Mouse (Mus musculus): Measurements from ENCODE around the gene Dera.

The Dera gene

GRCm38 (mm10) chr6:137756310-137756709, 2.0 kb downstream of the Dera start:
- DNase-seq (ENCODE audit: low read depth, low spot score): peak; percentile 73

- DNase-seq (ENCODE audit: low read depth, low spot score): no peak
These were observed 3.5 kb downstream of the Dera start for GRCm38 (mm10) chr6:137757891-137758290.

GRCm38 (mm10) chr6:137759681-137760080, 5.3 kb downstream of the Dera start:
- DNase-seq (ENCODE audit: low read depth, low spot score): peak; percentile 36

GRCm38 (mm10) chr6:137760966-137761365, 6.6 kb downstream of the Dera start:
- no peak for DNase-seq (ENCODE audit: low read depth, low spot score)

GRCm38 (mm10) chr6:137764572-137765210, 10.3 kb downstream of the Dera start:
- DNase-seq (ENCODE audit: low read depth, low spot score): peak; percentile 43

- DNase-seq (ENCODE audit: low read depth, low spot score): no peak
These were observed 11.8 kb downstream of the Dera start for GRCm38 (mm10) chr6:137766177-137766576.

GRCm38 (mm10) chr6:137771621-137772250, 17.4 kb downstream of the Dera start:
- DNase-seq (ENCODE audit: low read depth, low spot score): no peak

GRCm38 (mm10) chr6:137772918-137773636, 18.7 kb downstream of the Dera start:
- DNase-seq (ENCODE audit: low read depth, low spot score): no peak

- peak; percentile 26 for DNase-seq (ENCODE audit: low read depth, low spot score)
These were observed 19.3 kb downstream of the Dera start for GRCm38 (mm10) chr6:137773637-137774028.

GRCm38 (mm10) chr6:137774166-137774565, 19.8 kb downstream of the Dera start:
- DNase-seq (ENCODE audit: low read depth, low spot score): no peak

GRCm38 (mm10) chr6:137775159-137775558, 20.8 kb downstream of the Dera start:
- no peak for DNase-seq (ENCODE audit: low read depth, low spot score)

GRCm38 (mm10) chr6:137776981-137777380, 22.6 kb downstream of the Dera start:
- no peak for DNase-seq (ENCODE audit: low read depth, low spot score)

GRCm38 (mm10) chr6:137783899-137784637, 29.7 kb downstream of the Dera start:
- no peak for DNase-seq (ENCODE audit: low read depth, low spot score)

GRCm38 (mm10) chr6:137788976-137789590, 34.7 kb downstream of the Dera start:
- no peak for DNase-seq (ENCODE audit: low read depth, low spot score)

GRCm38 (mm10) chr6:137789658-137790057, 35.3 kb downstream of the Dera start:
- DNase-seq (ENCODE audit: low read depth, low spot score): no peak

- DNase-seq (ENCODE audit: low read depth, low spot score): no peak
These were observed 41.1 kb downstream of the Dera start for GRCm38 (mm10) chr6:137795494-137795893.

GRCm38 (mm10) chr6:137796596-137797567, 42.5 kb downstream of the Dera start:
- peak; percentile 66 for DNase-seq (ENCODE audit: low read depth, low spot score)

- DNase-seq (ENCODE audit: low read depth, low spot score): no peak
These were observed 44.9 kb downstream of the Dera start for GRCm38 (mm10) chr6:137799253-137799652.

- DNase-seq (ENCODE audit: low read depth, low spot score): no peak
These were observed 49.2 kb downstream of the Dera start for GRCm38 (mm10) chr6:137803456-137804005.

GRCm38 (mm10) chr6:137804121-137804520, 49.8 kb downstream of the Dera start:
- no peak for DNase-seq (ENCODE audit: low read depth, low spot score)
